Mouse (Mus musculus) lung, postnatal 0 days (tissue): ENCODE results near the gene Arid3a.

Experiments used
- CTCF ChIP-seq: IDR thresholded peaks from 2 replicates; pipeline ENCODE4 v1.5.1; 2016; ENCODE audit warnings: antibody characterized with exemption, mild to moderate bottlenecking
- EP300 ChIP-seq: IDR thresholded peaks from 2 replicates; pipeline ENCODE4 v1.6.1; 2016; ENCODE audit warnings: antibody characterized with exemption, mild to moderate bottlenecking, control low read depth

- TF ChIP-seq EP300 (no peak), CTCF (no peak)
Measured at GRCm38 (mm10) chr10:79907415-79907814, 19.4 kb upstream of the Arid3a start.
